Mouse (Mus musculus) c-Kit-positive CD71-positive TER-119-negative erythroid progenitor cells, embryonic 14.5 days (primary cell): ENCODE data around the gene Ppp1r9a.
A peak's percentile ranks its signal among the peaks of the same experiment; 100 is the strongest.

Source experiments
- DNase-seq: peaks from one replicate; pipeline ENCODE4 v3.0.0-alpha.2; 2013; ENCODE audit warnings: low read depth

Ppp1r9a gene

DNA sequence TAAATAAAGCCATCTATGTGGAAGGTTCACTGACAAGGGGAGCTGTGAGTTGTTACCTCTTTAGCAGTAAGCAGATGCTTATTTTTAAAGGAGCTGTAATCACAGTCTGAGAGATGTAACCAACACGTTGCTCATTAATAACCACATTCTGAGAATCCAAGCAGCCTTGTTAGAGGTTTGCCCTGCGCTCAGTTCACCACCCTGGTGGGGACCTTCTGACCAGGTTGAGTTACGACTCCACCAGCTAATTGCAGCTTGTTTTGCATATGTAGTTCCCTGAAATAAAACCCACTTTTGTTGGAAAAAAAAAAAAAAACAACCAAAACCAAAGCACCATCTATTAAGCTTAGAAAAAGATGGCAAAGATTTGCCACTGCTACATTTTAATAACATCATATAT, 205.8 kb downstream of the Ppp1r9a start:
- DNase-seq, result no peak

DNA sequence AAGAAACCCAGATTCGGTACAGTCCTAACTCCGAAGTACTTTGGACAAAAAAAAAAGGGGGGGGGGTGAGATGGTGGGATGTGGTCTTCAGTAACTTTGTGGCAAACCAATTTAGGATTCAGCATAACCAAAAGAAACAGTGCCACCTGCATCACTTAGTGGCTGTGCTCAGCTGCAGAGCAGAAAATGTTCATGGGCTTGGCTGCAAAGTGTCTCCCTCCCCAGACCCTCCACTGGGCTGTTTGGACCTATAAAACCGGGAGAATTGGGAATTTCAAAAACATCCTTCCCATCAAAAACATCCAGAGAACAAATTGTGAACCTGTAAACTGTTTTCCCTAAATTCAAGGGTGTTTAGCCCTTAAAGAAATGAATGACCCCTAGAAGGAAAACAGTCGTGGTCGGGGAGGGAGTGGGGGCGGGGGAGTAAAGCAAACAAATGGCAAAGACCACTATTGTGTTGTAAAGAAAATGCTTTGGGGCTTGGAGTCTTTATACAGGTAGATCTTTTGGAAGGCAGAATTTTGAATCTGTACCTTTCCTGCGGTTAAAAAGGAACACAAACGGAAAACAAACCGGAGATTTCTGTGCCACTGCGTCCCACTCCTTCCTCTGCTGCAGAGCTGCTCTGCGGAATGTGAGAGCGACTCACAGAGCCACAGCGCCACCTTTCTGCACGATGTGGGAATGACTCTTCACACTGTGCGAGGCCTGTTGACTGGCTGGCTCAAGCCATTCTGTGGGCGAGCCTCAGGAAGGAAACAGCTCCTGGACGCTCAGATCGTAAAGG, 207.4 kb downstream of the Ppp1r9a start:
- peak; percentile 60 for DNase-seq

DNA sequence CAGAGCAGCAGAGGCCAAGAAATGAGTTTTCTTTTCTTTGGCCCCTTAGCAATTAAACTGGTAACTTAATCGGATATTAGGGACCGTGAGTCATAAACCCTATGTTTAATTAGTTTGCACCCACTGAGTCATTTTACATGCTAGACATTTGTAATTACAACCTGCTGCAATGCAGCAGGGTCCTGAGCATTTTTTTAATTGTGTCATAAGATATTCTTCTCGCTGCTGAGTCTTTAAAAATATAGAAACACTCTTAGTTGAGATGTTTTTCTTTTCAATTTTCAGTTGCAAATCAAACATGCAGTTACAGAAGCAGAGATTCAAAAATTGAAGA, 208.0 kb downstream of the Ppp1r9a start:
- no peak for DNase-seq

DNA sequence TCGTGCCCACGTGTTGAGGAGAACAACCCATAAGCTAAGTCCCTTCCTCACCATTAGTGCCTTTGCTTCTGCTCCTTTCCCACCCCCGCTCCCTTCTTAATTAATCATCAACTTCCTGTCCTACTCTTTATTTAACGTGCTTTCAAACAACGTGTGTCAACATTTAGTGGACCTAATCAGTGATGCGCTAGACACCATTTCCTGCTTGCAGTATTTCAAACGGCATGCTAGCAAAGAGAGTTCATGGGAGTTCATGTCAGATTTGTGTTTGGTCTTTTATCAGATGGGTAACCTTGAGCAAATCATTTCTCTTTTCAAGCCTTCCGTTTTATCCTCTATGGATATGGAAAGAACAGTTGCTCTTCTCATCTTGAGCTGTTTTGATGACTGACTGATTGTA, 210.4 kb downstream of the Ppp1r9a start:
- DNase-seq, result no peak

DNA sequence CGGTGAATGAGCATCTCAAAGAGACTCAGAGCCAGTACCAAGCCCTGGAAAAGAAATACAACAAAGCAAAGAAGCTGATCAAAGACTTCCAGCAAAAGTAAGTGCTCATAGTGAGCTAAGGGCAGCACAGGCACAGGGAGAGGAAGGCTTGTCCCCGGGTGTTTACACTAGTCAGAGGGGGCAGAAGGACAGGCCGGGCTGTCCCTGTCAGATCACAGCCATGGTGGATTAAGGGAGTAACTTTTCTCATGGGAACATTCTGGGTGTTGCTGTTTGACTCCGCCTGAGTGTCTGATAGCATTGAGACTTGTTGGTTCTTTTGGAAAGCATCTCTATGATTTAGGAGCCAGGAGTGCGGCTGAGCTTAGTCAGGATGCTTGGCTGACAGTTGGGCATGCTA, 211.0 kb downstream of the Ppp1r9a start:
- no peak for DNase-seq

DNA sequence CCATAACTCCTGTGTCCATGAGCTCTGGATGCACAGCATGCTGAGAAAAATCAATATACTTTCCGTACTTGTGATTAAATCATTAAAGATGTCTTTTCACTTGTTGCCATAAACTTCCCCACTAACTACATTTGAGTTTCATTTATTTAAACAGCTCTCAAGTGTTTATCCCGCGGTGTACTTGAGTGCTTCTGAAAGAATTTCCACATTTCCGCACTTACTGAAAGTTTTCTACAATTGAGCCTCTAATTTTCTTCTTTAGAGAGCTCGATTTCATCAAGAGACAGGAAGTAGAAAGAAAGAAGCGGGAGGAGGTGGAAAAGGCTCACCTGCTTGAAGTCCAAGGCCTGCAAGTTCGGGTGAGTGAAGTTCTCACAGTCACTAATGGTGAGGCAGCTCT, 212.1 kb downstream of the Ppp1r9a start:
- DNase-seq, result no peak

DNA sequence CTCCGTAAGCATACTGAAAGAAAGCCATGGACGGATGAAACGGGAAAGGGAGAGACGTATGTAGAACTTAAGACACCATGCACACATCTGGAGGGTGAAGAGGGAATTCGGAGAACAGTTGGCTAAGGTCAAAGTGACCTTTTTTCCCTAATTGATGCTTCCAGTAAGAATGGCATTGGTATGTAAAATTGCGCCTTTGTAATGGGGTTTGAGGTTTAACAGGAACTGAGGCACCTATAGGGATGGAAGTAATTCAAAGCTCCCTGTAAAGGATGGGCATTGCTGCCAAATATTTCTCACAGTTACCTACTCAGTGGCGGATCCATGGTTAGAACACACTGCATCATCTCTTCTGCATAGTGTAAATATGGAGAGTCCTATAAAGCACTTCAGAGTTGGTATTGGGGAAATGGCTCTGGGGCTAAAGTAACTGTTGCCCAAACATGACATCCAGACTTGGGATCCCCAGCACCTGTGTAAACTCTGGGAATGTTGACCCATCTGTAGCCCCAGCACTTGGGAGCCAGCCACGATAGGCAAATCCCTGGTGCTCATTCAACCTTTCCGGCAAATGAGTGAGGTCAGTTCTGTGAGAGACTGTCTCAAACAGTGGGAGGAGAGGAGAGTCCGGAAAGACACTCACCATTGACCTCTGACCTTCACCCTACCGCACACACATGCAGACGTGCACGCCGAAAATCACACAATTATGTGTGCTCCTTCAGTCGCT, 216.6 kb downstream of the Ppp1r9a start:
- DNase-seq, result no peak

DNA sequence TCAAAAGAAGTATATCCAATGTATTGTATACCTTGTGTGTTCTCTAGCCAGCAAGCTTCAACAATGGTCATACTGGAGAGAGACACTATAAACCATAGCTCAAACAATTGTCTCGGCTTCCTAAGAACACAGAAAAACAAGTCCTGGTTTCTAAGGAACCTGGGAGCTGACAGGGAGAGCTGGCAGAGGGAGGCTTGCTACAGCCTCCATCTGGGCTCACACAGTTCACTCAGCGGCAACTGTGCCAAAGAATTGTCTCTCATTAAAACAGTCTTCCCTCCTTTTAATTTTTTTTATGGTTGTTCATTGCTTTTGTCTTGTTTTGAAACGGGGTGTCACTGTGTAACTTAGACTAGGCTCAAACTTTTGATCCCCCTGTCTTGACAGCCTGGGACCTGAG, 217.5 kb downstream of the Ppp1r9a start:
- DNase-seq, result no peak

DNA sequence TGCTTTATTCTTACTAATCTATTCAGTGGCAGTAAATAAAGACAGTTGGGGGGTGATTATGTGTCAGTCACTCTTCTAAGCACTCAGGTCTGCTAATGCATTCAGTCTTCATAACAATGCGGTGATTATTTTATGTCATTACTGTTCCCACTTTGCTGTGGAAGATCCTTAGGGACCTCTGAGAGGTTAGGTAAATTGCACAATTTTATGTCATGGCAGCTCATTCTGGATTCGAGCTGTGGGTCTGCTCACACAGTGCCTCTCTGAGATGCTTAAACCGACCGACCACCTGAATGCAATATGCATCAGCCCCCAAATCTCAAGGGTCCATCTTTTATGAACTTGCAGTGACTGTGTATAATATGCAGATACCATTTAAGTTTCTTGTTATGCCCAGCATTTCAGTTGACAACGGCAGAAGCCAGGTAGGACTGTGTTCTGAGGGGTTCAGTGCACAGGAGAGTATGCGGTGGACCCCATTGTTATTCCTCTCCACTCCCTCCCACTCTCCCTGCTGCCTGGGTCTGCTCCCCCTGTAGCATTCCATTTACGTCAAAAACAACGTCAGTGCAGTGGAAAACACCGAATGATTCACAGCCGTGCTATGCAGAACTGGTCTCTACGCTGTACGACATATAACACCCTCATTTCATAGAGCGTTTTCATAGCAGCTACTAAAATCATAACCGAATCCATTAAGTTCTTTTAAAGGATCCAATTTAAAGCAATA, 226.8 kb downstream of the Ppp1r9a start:
- no peak for DNase-seq

DNA sequence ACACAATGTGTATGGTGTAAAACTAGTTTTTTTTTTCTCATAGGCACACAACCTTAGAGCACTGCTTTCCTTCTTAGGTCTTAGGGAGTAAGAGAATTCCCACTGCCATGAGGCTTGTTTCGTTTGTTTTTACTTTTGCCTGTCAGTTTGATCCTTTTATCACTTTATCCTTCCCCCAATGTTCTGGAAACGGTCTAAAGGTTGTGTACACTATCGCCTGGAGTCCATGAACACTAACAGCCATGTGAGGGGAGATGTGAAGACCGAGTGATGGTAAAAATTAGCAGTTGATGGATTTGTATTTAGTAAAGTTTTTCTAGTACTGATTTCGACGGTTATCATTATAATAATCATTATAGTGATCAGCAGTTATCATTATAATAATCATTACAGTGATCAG, 232.3 kb downstream of the Ppp1r9a start:
- no peak for DNase-seq

DNA sequence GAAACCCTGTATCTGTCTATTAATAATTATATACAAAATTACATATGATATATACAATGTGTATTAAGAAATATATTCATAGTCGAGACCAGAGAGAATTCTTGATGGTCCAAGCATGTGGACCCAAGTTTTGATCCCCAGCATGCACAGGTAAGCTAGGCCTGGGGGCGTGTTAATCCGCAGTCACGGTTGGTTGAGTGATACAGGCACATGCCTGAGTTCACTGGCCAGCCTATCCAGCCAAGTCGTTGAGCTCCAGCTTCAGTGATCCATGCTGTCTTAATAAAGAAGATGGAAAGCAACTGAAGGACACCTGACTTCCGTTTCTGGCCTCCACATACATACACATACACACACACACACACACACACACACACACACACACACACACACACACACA, 233.3 kb downstream of the Ppp1r9a start:
- no peak for DNase-seq

DNA sequence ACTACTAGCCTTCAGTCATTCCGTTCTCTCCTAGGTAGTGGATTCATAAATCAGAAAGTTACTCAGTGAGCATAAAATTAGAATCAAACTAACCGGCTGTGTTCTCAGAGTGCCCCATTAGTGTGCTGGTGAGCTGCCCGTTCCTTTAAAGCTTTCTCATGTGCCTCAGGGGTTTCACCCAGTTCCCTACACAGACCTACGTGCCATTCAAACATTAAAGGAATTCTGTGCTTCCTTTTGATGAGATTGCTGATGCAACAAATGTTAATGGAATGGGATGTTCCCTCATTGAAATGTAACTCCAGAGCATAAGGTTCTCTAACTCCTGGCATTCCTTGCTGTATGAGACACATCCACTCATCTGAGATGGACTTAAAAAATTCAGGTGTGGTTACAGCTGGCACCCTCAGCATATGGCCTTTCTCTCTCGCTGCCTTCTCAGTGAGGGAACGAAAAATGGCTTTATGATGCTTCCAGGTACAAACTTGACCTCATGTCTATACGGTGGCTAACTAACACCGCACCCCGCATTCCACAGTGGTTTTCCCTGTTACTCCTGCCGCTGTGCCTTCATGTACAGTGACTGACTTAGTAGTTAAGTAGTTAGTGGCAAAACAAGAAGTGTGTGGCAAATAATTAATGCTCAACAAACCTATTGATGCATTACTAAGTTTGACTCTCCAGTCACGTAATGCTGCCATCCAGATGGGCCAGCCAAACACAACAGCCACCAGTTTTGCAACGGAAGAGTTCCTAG, 236.3 kb downstream of the Ppp1r9a start:
- no peak for DNase-seq

DNA sequence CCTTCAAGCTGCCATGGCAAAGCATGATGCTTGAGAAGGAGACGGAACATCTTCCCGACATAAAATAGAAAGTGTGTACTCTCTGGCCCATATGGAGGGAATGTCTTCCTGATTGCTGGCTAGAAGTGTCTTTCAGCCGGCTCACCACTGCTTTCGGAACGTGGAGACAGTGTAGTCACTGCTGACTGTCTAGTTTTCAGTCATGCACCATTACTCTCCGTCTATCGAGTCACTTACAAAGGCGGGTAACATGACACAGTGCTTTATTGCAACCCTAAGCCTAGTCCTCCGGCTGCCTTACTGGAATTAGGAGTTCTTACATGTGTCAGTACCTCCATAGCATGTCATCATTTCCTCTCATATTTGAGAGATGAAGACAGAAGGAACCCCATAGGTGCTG, 236.9 kb downstream of the Ppp1r9a start:
- DNase-seq, result no peak

DNA sequence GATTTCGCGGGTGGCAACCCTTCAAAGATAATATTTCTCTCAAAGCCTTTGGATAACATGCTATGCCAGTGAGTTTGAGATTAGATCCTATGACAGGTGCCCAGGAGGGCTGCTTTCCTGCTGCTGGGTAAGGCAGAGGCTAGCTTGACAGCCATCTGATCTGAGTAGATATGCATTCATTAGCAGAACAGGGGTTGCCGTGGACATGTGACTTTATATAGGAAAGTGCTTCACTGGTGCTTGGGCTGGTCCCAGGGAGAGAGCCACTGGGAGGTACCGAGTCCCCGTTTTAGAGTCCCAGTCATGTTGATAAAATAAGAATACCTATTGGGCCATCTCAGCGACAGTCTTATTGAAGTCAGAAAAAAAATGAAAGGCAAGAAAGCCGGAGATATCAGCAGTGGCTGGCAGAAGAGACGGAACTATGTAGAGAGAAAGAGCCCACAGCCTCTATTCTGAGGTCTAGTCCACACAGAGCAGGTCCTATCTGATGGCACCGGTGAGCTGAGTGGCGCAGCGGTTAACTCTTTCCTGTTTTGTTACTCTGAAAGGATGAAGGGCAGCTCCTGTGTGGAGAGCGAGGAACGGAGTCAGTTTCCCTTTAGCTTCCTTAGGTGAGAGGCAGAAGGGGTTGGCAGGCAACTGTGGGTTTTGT, 244.9 kb downstream of the Ppp1r9a start:
- no peak for DNase-seq

DNA sequence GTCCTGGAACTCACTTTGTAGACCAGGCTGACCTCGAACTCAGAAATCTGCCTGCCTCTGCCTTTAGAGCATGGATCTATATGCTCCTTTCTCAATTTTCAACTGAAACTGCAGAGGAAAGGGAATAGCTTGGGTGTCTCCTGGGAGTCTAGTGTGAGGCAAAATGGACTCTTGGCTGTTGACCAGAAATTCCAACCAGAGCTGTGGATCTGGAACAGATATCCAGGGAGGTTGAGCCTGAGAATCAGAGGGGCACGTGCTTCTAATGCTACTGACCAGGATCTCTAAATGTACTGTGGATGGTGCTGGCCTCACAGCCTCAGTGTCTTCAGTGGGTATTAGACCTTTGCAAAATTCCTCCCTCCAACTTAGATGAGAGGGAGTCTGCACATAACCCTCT, 247.2 kb downstream of the Ppp1r9a start:
- DNase-seq, result no peak

DNA sequence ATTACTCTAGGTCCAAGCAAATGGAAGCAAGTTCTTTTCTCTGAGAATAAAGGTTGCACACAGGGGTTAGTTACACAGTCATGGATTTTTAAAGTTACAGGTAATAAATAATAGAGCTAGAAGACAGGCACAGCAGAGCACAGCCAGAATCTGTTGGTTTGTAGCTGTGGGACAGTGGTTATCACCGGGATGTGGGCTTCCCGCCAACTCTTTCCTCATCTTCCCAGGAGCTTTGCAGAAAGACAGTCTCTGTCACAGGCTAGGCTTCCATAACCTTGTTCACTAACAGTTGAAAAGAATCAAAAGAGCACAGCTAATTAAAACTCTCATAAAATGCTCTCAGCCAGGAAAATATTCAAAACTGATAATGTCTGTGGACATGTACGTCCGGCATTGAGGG, 248.5 kb downstream of the Ppp1r9a start:
- no peak for DNase-seq

DNA sequence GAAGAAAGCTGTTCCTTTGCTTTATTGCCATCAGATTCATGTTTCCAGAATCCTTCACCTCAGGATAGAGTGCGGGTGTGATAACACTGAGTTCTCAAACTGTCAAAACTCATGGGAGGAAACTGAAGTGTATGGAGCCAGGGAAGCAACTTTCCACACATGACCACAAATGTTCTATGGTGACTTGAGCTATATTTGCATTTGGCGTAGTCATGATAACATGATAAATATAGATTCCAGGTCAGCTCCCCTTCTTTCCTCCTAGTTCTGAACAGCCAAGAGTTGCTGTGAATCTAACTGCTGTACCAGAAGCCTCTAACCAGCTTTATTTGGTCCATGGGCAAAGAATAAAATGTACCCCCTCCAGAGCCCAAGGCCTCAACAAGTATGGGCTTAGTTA, 249.5 kb downstream of the Ppp1r9a start:
- no peak for DNase-seq

DNA sequence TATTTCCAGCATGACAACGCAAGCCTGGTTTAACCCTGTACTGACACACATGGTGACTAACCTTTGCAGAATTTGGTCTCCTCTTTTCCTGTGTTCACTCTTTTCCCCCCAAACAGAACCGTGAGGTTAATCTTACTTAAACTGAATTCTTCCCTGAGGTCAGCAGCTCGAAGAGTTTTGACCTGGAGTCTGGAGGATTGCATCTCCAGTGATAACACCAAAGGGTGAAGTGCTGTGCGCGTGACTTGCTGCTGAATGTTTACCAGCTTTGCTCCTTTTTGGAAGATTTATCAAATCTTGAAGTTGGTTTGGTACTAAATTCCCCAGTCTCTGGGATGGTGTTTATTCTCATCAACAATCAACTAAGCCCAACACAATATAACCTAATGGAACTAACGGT, 252.1 kb downstream of the Ppp1r9a start:
- no peak for DNase-seq

DNA sequence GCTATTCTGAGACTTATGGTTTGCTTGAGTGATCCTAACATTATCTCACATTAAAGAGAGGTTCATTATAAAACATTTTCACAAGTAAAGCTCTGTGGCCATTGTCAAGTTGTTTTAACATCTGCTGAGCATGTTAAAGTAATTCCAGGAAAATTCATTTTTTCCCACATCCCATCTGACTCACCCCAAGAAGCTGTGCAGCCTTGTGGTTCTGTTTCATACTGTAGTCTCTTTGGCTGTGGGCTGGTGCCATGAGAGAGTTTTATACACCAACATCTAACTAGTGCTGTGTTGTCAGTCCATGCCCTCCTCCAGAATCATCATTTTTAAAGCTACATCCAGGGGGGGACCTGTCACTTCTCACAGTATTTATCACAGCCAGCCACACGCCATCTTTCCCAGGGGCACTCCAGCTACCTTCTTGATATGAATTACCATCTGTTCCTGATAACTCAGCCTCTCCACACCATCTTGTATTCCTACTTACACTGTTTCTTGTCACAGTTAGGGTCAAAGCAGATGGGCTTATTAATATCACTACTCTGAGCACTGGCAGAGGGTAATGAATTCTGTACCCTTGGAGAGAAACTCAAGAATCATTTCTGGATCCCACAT, 252.7 kb downstream of the Ppp1r9a start:
- peak; percentile 73 for DNase-seq

DNA sequence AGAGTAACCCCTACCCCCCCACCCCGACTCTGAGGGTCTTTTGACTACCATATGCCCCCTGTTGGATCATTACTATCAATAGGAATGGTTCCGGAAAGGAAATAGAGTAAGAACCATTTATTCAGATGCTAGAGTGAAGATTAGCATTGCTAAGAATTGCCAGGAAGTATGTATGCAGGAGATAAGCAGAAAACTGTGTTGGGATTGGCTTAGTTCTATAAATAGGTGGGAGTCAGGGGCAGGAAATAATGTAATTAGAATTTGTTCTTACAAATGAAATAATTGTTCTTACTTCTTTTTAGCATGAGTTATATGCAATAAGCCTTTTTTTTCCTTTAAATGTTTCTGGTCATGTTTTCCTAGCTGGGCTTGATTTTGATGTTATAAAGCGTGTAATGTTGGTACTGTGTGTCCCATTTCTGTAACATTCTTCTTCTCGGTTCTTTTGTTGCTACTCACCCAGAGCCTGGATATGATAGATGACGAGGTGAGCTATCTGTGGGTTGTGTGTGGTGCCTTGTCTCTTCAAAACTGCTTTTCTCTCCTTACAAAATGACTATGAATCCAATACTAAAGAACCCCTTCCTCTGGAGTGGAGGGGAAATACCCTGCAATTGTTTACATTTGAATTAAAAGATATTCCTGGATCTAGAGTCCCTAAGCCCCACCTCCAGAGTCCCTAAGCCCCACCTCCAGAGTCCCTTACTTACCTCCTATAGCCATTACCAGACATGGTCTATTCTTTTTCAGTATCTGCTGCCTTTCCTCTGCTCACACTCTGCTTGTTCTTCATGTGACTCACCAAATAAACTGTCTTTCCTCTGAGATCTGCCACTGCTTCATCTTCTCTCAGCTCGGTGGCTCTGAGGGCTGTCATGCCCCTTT, 254.1 kb downstream of the Ppp1r9a start:
- DNase-seq, result peak; percentile 53
